Mouse (Mus musculus): ENCODE measurements around the gene Eva1a. TPM values are rescaled to one million over a fixed set of nuclear protein-coding genes. Genes with fewer than 3 reads are reported as not detected.

The Eva1a gene
- total RNA-seq, 2 experiments from 2014 or later, result 2.0 to 2.1 TPM

DNA sequence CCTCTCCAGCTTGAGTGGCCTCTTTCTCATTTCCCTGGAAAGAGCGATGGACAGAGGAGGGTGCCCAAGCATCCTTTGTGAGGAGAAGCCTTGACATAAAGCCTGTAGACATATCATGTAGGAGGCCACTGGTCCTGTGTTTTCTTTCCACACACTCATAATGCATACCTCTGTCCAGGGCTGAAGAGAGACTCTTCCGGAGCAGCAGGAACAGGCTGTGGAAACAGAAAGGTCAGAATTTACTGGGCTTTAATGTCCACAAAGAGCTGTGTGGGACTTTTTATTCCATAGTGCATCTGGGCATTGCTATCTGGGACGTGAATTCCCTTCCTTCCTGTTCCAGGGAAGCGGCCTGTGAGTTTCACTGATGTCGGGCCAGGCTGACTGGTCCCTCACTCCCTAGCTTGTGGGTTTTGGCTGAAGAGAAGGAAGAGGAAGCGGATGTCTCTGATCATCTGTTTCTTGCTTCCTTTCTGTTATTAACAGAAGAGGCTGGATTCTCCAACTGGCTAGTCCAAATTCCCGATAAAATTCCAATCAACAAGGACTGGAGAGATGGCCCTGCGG, 25.8 kb downstream of the Eva1a start:
- DNase-seq, result no peak

- DNase-seq, result no peak
Measured at GRCm38 (mm10) chr6:82070459-82070858, 29.6 kb downstream of the Eva1a start.

DNA sequence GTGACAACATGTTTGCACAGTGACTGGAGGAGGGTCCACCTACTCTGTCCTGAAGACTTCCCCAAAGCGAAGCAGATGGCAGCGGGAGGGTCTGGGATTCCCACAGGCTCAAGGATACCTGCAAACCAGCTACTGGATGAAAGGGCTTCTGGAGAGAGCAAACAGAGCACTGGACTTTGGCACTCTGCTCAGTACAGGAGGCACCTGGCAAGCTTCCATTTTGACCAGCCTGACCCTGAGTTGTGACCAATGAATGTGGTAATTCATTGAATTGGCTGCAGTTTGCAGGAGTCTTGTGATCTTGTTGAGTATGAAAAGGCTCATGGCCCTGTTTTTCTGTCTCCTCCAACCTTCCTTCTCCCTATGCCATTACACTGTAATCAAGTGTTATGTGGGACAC, 32.2 kb downstream of the Eva1a start:
- no peak for DNase-seq

GRCm38 (mm10) chr6:82073567-82073966, 32.7 kb downstream of the Eva1a start:
- no peak for DNase-seq

DNA sequence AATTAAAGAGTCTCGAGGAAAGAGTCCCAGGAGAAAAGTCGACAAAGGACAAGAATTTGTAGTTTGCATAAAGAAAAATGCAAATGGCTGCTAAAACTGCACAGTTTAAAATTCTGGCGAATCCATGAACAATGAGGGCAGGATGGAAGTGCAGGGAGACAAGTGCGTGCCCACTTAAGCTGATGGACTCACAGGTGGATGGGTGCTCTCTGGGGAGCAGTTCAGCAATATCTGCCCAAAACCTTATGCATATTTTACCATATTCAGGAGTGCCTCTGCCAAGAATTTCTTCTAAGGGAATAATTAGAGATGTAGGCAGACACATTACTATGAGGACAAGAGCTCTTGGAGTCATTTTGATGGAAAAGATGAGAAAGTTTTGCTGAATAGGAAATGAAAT, 35.5 kb downstream of the Eva1a start:
- no peak for DNase-seq

- no peak for DNase-seq
Measured at GRCm38 (mm10) chr6:82078875-82079274, 38.0 kb downstream of the Eva1a start.

- no peak for DNase-seq
Measured at GRCm38 (mm10) chr6:82083655-82084054, 42.8 kb downstream of the Eva1a start.

- DNase-seq, result no peak
Measured at GRCm38 (mm10) chr6:82084235-82084634, 43.4 kb downstream of the Eva1a start.

GRCm38 (mm10) chr6:82085313-82085908, 44.6 kb downstream of the Eva1a start:
- no peak for DNase-seq

- DNase-seq, result no peak
Measured at GRCm38 (mm10) chr6:82088133-82088532, 47.3 kb downstream of the Eva1a start.

DNA sequence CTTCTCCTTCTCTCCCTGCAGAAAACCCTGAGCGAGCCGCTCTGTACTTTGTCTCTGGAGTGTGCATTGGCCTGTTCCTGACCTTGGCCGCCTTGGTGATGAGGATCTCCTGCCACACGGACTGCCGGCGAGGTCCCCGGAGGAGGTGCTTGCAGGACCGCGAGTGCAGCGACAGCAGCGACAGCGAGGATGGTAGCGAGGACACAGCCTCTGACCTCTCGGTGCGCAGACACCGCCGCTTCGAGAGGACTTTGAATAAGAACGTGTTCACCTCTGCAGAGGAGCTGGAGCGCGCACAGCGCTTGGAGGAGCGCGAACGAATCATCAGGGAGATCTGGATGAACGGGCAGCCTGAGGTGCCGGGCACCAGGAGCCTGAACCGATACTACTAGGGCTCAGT, 50.9 kb downstream of the Eva1a start:
- no peak for DNase-seq

DNA sequence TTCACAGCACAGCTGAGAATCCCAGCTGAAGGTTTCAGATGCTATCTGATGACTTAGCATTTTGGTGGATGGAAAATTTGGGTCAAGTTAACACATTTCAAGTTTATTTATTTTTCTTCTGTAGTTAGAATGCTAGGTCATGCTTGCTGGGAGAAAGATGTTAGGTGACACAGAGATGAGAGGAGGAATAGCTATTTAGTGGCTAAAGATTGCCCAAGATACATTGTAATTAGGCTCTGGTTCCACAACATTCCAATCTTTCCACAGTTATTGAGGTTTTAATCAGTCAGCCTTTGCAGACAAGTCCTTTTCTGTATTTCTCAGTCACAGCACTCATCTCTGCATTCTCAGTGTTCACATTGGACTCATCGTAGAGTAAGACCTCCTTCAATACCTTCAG, 56.9 kb downstream of the Eva1a start:
- DNase-seq, result no peak

GRCm38 (mm10) chr6:82098456-82098855, 57.6 kb downstream of the Eva1a start:
- no peak for DNase-seq

DNA sequence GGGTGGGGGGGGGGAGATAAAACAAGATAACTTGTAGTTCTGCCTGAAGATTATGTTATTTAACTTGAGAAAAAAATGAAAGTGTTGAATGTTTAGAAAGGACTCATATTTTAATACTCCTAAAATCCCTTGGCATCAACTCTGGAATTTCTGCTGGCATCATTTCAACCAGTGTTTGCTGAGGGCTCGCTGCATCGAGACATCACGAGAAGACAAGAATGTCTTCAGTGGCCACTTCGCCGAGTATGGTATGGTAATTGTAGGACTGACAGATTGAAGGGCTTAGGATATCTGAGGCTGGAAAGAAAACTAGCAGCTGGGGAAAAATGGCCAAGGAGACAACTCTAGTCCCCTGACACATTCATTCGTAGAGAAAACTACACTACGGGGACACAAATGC, 69.6 kb downstream of the Eva1a start:
- DNase-seq, result no peak

- DNase-seq, result no peak
Measured at GRCm38 (mm10) chr6:82111111-82111510, 70.3 kb downstream of the Eva1a start.

GRCm38 (mm10) chr6:82111540-82111939, 70.7 kb downstream of the Eva1a start:
- no peak for DNase-seq

GRCm38 (mm10) chr6:82112127-82113090, 71.6 kb downstream of the Eva1a start:
- DNase-seq, result no peak

GRCm38 (mm10) chr6:82115335-82115965, 74.6 kb downstream of the Eva1a start:
- no peak for DNase-seq

GRCm38 (mm10) chr6:82116176-82116575, 75.3 kb downstream of the Eva1a start:
- no peak for DNase-seq

DNA sequence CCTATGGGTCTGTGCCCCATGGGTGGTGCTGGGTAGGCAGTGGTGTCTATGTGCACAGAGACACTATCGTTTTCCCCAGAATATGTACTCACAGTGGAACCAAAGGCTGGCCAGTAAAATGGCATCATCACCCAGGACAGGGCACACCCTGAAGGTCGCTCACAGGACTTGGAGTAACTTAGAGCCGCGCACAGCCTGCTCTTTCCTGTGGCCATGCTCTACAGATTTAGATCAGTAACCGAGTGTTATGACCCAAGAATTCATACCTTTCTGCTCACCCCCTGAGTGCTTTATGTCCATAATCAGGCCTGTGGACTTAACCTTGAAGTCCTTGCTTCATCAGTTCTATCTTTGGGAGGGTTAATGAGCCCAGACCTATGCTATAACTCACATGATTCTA, 77.0 kb downstream of the Eva1a start:
- no peak for DNase-seq

DNA sequence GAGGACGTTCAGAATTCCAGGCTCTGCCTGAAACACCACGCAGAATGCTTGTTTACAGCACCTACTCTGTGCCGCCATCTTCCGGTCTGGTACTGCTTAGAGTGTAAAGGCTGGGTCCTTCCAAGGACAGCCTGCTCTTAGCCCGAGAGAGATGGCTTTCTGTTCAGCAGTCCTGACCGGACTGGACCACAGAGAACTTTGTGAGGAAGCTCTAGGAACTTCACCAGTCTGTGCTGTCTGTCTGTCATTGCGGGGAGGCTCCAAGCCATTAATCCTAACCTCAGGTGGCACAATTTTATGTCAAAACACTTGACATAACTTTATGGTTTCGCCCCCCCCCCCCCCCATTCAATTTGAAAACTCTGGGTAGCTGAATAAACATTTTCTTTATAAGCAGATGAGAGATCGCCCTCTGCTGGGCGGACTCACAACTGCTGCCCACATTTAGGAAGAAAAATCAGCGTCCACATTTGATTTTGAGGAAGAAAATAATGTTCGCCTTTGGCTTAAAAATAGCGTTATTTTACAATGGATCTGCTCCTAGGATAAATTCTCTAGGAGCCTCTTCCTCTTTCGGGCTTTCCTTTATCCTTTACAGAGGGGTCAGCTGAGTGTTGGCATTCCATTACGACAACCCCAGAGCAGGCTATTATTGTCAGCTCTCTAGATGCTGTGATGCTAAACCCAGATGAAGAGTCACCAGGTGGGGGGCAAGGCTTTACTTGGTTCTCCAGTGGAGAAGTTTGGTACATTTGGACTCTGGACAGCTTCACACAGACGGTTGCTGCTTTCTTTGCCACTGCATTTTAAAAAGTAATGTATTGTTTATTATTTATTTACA, 78.7 kb downstream of the Eva1a start:
- DNase-seq, result peak; percentile 61

DNA sequence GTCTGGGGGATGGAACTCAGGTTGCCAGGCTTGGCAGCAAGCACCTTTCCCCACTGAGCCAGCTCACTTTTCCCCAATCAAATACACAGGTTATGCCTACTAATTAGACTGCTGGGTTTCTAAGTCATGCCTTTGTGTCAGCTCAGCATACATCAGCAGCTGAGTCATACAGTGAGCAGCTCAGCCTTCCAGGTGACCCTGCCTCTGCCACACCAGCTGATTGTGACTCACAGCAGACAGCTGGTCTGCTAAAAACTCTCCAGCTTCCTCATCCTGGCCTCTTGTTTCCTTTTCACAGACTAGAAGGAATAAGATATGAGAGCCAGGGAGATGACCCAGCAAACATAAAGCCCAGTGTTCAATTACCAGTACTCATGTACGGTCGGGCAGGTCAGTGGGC, 84.3 kb downstream of the Eva1a start:
- DNase-seq, result no peak
